Mouse (Mus musculus): ENCODE data around the gene Gpcpd1. TPM values are rescaled to one million over a fixed set of nuclear protein-coding genes. Genes with fewer than 3 reads are reported as not detected.

The Gpcpd1 gene
- polyA plus RNA-seq, 1 experiment, result 51.1 TPM

GRCm38 (mm10) chr2:132571301-132571700 is 16.2 kb downstream of the Gpcpd1 start:
- DNase-seq (ENCODE audit: low read depth), result no peak
- no peak for TF ChIP-seq CTCF (IDR thresholded peaks at IDR 0.05; ENCODE audit: borderline replicate concordance, extremely low read depth, insufficient read depth, insufficient read length)
- no peak for TF ChIP-seq POLR2A (IDR thresholded peaks at IDR 0.05; ENCODE audit: borderline replicate concordance, extremely low read depth, insufficient read depth, insufficient read length, poor library complexity, severe bottlenecking)

- DNase-seq (ENCODE audit: low read depth), result no peak
- TF ChIP-seq CTCF (IDR thresholded peaks at IDR 0.05; ENCODE audit: borderline replicate concordance, extremely low read depth, insufficient read depth, insufficient read length), result no peak
- TF ChIP-seq POLR2A (IDR thresholded peaks at IDR 0.05; ENCODE audit: borderline replicate concordance, extremely low read depth, insufficient read depth, insufficient read length, poor library complexity, severe bottlenecking), result no peak
Measured at GRCm38 (mm10) chr2:132570869-132571268, 16.7 kb downstream of the Gpcpd1 start.

- TF ChIP-seq CTCF (IDR thresholded peaks at IDR 0.05; ENCODE audit: borderline replicate concordance, extremely low read depth, insufficient read depth, insufficient read length) (no peak), POLR2A (IDR thresholded peaks at IDR 0.05; ENCODE audit: borderline replicate concordance, extremely low read depth, insufficient read depth, insufficient read length, poor library complexity, severe bottlenecking) (no peak)
- no peak for DNase-seq (ENCODE audit: low read depth)
Measured at GRCm38 (mm10) chr2:132569686-132570085, 17.8 kb downstream of the Gpcpd1 start.

GRCm38 (mm10) chr2:132567414-132567813 is 20.1 kb downstream of the Gpcpd1 start:
- TF ChIP-seq POLR2A (IDR thresholded peaks at IDR 0.05; ENCODE audit: borderline replicate concordance, extremely low read depth, insufficient read depth, insufficient read length, poor library complexity, severe bottlenecking) (no peak), CTCF (IDR thresholded peaks at IDR 0.05; ENCODE audit: borderline replicate concordance, extremely low read depth, insufficient read depth, insufficient read length) (no peak)
- DNase-seq (ENCODE audit: low read depth), result no peak

GRCm38 (mm10) chr2:132561860-132562259 is 25.7 kb downstream of the Gpcpd1 start:
- TF ChIP-seq POLR2A (IDR thresholded peaks at IDR 0.05; ENCODE audit: borderline replicate concordance, extremely low read depth, insufficient read depth, insufficient read length, poor library complexity, severe bottlenecking) (no peak), CTCF (IDR thresholded peaks at IDR 0.05; ENCODE audit: borderline replicate concordance, extremely low read depth, insufficient read depth, insufficient read length) (no peak)
- no peak for DNase-seq (ENCODE audit: low read depth)

GRCm38 (mm10) chr2:132527864-132528263 is 59.7 kb downstream of the Gpcpd1 start:
- DNase-seq (ENCODE audit: low read depth), result no peak
- TF ChIP-seq POLR2A (IDR thresholded peaks at IDR 0.05; ENCODE audit: borderline replicate concordance, extremely low read depth, insufficient read depth, insufficient read length, poor library complexity, severe bottlenecking) (no peak), CTCF (IDR thresholded peaks at IDR 0.05; ENCODE audit: borderline replicate concordance, extremely low read depth, insufficient read depth, insufficient read length) (no peak)

GRCm38 (mm10) chr2:132526894-132527532 is 60.5 kb downstream of the Gpcpd1 start:
- DNase-seq (ENCODE audit: low read depth), result peak; percentile 75
- no peak for TF ChIP-seq CTCF (IDR thresholded peaks at IDR 0.05; ENCODE audit: borderline replicate concordance, extremely low read depth, insufficient read depth, insufficient read length)
- no peak for TF ChIP-seq POLR2A (IDR thresholded peaks at IDR 0.05; ENCODE audit: borderline replicate concordance, extremely low read depth, insufficient read depth, insufficient read length, poor library complexity, severe bottlenecking)

GRCm38 (mm10) chr2:132526110-132526509 is 61.4 kb downstream of the Gpcpd1 start:
- TF ChIP-seq POLR2A (IDR thresholded peaks at IDR 0.05; ENCODE audit: borderline replicate concordance, extremely low read depth, insufficient read depth, insufficient read length, poor library complexity, severe bottlenecking) (no peak), CTCF (IDR thresholded peaks at IDR 0.05; ENCODE audit: borderline replicate concordance, extremely low read depth, insufficient read depth, insufficient read length) (no peak)
- DNase-seq (ENCODE audit: low read depth), result no peak

GRCm38 (mm10) chr2:132518021-132518901 is 69.3 kb downstream of the Gpcpd1 start:
- no peak for DNase-seq (ENCODE audit: low read depth)
- TF ChIP-seq CTCF (IDR thresholded peaks at IDR 0.05; ENCODE audit: borderline replicate concordance, extremely low read depth, insufficient read depth, insufficient read length), result no peak
- no peak for TF ChIP-seq POLR2A (IDR thresholded peaks at IDR 0.05; ENCODE audit: borderline replicate concordance, extremely low read depth, insufficient read depth, insufficient read length, poor library complexity, severe bottlenecking)

- DNase-seq (ENCODE audit: low read depth), result no peak
- TF ChIP-seq CTCF (IDR thresholded peaks at IDR 0.05; ENCODE audit: borderline replicate concordance, extremely low read depth, insufficient read depth, insufficient read length) (no peak), POLR2A (IDR thresholded peaks at IDR 0.05; ENCODE audit: borderline replicate concordance, extremely low read depth, insufficient read depth, insufficient read length, poor library complexity, severe bottlenecking) (no peak)
Measured at GRCm38 (mm10) chr2:132517194-132517836, 70.2 kb downstream of the Gpcpd1 start.
